Mouse (Mus musculus): ENCODE results near the gene Haus3. TPM values are rescaled to one million over a fixed set of nuclear protein-coding genes. Genes with fewer than 3 reads are reported as not detected.

The Haus3 gene
- polyA plus RNA-seq, 1 experiment from 2014 or later: 57.0 TPM

GRCm38 (mm10) chr5:34174550-34175402 is 5.4 kb upstream of the Haus3 start:
- ATAC-seq (ENCODE audit: insufficient number of reproducible peaks, low FRiP score, low TSS enrichment, low read depth) (no peak), DNase-seq (ENCODE audit: low spot score) (peak; percentile 7)
- no peak overlapping the region for H3K4me3 ChIP-seq (ENCODE audit: low read depth, low read length)
- H3K9me3 ChIP-seq (ENCODE audit: control insufficient read depth, low read length): no peaks in the 10 kb centered on the region
- no peak overlapping the region for H3K27ac ChIP-seq (replicated peaks; ENCODE audit: low read depth, low read length)
- H3K4me2 ChIP-seq (ENCODE audit: low read depth, severe bottlenecking): no peak overlapping the region
- H3K4me1 ChIP-seq (ENCODE audit: control insufficient read depth, insufficient read depth, low read length): no peaks in the 10 kb centered on the region
- no peaks in the 10 kb centered on the region for H3K27me3 ChIP-seq (ENCODE audit: control insufficient read depth, insufficient read depth, low read length)
- H3K9ac ChIP-seq (ENCODE audit: low read length): no peak overlapping the region
- H3K36me3 ChIP-seq (ENCODE audit: control insufficient read depth, insufficient read depth, low read length): peaks cover 7% of the 10 kb centered on the region
- WGBS: 73% methylated on average over 5 of the region's 5 CpGs

DNA sequence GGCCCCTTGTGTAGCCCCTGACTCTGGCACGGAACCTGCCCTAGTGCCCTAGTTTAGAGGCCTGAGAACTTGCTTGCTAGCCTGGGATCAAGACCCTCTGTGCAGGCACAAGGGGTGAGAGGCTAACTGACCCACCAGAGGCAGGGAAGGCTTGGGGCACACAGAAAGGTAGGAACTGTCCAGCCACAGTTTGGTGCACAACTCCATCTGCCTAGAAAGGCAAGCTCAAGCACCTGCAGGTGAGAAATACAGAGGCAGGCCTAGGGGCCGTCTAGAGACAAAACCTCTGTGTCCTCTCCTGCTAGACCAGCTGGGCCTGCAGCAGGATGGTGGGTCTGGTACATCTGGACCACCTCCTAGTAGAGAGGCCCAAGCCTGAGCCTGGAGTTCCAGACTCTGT is 4.7 kb upstream of the Haus3 start:
- H3K9me3 ChIP-seq (ENCODE audit: control insufficient read depth, low read length): no peaks in the 10 kb centered on the region
- H3K36me3 ChIP-seq (ENCODE audit: control insufficient read depth, insufficient read depth, low read length): peaks cover 7% of the 10 kb centered on the region
- no peak overlapping the region for H3K4me3 ChIP-seq (ENCODE audit: low read depth, low read length)
- no peaks in the 10 kb centered on the region for H3K27me3 ChIP-seq (ENCODE audit: control insufficient read depth, insufficient read depth, low read length)
- H3K9ac ChIP-seq (ENCODE audit: low read length): no peak overlapping the region
- 76% methylated on average over 2 of the region's 2 CpGs for WGBS
- no peak overlapping the region for H3K4me2 ChIP-seq (ENCODE audit: low read depth, severe bottlenecking)
- no peaks in the 10 kb centered on the region for H3K4me1 ChIP-seq (ENCODE audit: control insufficient read depth, insufficient read depth, low read length)
- ATAC-seq (ENCODE audit: insufficient number of reproducible peaks, low FRiP score, low TSS enrichment, low read depth) (no peak), DNase-seq (ENCODE audit: low spot score) (peak; percentile 17)
- H3K27ac ChIP-seq (replicated peaks; ENCODE audit: low read depth, low read length): no peak overlapping the region

- Histone ChIP-seq H3K4me1 (ENCODE audit: control insufficient read depth, insufficient read depth, low read length) (peaks cover 4% of the 10 kb centered on the region; the same call in 1 of the 2 replicates), H3K4me3 (ENCODE audit: low read depth, low read length) (no peak overlapping the region), H3K27ac (replicated peaks; ENCODE audit: low read depth, low read length) (no peak overlapping the region), H3K27me3 (ENCODE audit: control insufficient read depth, insufficient read depth, low read length) (no peaks in the 10 kb centered on the region), H3K9me3 (ENCODE audit: control insufficient read depth, low read length) (no peaks in the 10 kb centered on the region), H3K4me2 (ENCODE audit: low read depth, severe bottlenecking) (no peak overlapping the region), H3K36me3 (ENCODE audit: control insufficient read depth, insufficient read depth, low read length) (no peaks in the 10 kb centered on the region), H3K9ac (ENCODE audit: low read length) (no peak overlapping the region)
- DNase-seq (ENCODE audit: low spot score): no peak
- ATAC-seq (ENCODE audit: insufficient number of reproducible peaks, low FRiP score, low TSS enrichment, low read depth): no peak
- 86% methylated on average over 4 of the region's 4 CpGs for WGBS
Measured at GRCm38 (mm10) chr5:34170726-34171125, 1.4 kb upstream of the Haus3 start.

DNA sequence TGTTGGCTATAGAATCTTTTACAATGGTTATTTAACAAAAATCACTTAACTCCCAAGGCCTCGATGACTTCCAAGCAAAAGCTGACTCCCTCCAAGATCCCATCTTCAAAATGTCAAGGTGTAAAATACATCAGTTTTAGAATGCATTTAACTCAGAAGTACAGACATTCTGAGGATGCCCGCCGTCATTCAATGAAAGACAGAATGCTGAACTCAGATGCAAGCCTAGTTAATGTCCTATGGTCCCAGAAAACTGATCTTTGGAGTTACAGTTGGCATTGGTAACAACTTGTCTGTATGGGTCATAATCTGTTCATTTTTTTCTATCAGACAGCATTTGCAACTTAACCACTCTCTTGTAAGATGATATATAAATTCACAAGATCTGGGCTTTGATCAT is 627 bp upstream of the Haus3 start:
- H3K9me3 ChIP-seq (ENCODE audit: control insufficient read depth, low read length): no peaks in the 10 kb centered on the region
- peaks cover 4% of the 10 kb centered on the region; the same call in 1 of the 2 replicates for H3K4me1 ChIP-seq (ENCODE audit: control insufficient read depth, insufficient read depth, low read length)
- ATAC-seq (ENCODE audit: insufficient number of reproducible peaks, low FRiP score, low TSS enrichment, low read depth) (no peak), DNase-seq (ENCODE audit: low spot score) (no peak)
- peak overlapping the region; percentile 12; the same call in 1 of the 2 replicates for H3K9ac ChIP-seq (ENCODE audit: low read length)
- H3K27me3 ChIP-seq (ENCODE audit: control insufficient read depth, insufficient read depth, low read length): no peaks in the 10 kb centered on the region
- H3K27ac ChIP-seq (replicated peaks; ENCODE audit: low read depth, low read length): peak overlapping the region; percentile 83
- H3K36me3 ChIP-seq (ENCODE audit: control insufficient read depth, insufficient read depth, low read length): no peaks in the 10 kb centered on the region
- H3K4me2 ChIP-seq (ENCODE audit: low read depth, severe bottlenecking): peak overlapping the region; percentile 39; the same call in 1 of the 2 replicates
- 83% methylated on average over 3 of the region's 3 CpGs for WGBS
- H3K4me3 ChIP-seq (ENCODE audit: low read depth, low read length): 0 out of 2 replicates have a peak overlapping the region, but pooled peaks have one; percentile 64

DNA sequence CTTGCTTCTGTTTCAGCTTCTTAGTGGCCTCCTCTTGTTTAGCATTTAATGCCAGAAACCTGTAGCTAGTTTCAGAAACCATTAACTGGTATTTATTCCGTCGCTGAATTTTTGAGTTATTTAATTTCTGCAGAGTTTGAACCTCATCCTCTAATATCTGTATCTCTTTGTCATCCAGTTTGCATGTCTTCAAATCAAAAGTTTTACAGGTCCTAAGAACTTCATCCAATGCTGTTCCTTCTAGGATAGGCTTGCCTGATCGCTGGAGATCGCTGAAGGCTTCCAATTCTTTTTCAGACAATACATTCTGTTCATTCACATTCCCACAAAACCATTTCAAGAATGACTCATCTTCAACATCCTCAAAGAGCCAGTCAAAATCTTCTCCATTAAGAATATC is 1.5 kb downstream of the Haus3 start:
- Histone ChIP-seq H3K4me2 (ENCODE audit: low read depth, severe bottlenecking) (peak overlapping the region; percentile 20; the same call in 1 of the 2 replicates), H3K4me3 (ENCODE audit: low read depth, low read length) (no peak overlapping the region)

DNA sequence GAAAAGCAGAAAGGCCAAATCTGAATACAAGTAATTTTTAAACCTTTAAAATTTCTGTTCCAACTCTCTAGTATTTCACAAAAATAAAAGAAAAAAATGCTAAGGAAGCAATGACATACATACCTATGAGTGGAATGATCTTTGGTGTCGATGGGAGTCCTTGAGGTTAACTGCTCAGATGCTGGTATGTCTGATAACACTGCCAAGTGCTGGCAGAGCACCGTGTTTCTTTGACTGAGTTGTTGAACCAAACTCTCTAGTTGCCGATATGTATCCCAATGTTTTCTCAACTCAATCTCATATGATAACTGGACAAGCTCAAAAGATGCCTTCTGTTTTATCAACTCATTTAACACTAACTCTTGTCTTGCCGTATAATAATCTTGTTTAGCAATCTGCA is 3.5 kb downstream of the Haus3 start:
- 90% methylated on average over 4 of the region's 4 CpGs for WGBS
- Histone ChIP-seq H3K4me2 (ENCODE audit: low read depth, severe bottlenecking) (no peak overlapping the region; the same call in 1 of the 2 replicates), H3K9me3 (ENCODE audit: control insufficient read depth, low read length) (no peaks in the 10 kb centered on the region), H3K36me3 (ENCODE audit: control insufficient read depth, insufficient read depth, low read length) (peaks cover 2% of the 10 kb centered on the region), H3K27me3 (ENCODE audit: control insufficient read depth, insufficient read depth, low read length) (no peaks in the 10 kb centered on the region), H3K27ac (replicated peaks; ENCODE audit: low read depth, low read length) (no peak overlapping the region), H3K9ac (ENCODE audit: low read length) (no peak overlapping the region), H3K4me1 (ENCODE audit: control insufficient read depth, insufficient read depth, low read length) (peaks cover 4% of the 10 kb centered on the region; the same call in 1 of the 2 replicates), H3K4me3 (ENCODE audit: low read depth, low read length) (no peak overlapping the region)
- DNase-seq (ENCODE audit: low spot score) (no peak), ATAC-seq (ENCODE audit: insufficient number of reproducible peaks, low FRiP score, low TSS enrichment, low read depth) (no peak)

More for the DNA sequence above, 1.5 kb downstream of the Haus3 start:
- ATAC-seq (ENCODE audit: insufficient number of reproducible peaks, low FRiP score, low TSS enrichment, low read depth) (no peak), DNase-seq (ENCODE audit: low spot score) (no peak)
- WGBS: 87% methylated on average over 4 of the region's 4 CpGs
- Histone ChIP-seq H3K27me3 (ENCODE audit: control insufficient read depth, insufficient read depth, low read length) (no peaks in the 10 kb centered on the region), H3K36me3 (ENCODE audit: control insufficient read depth, insufficient read depth, low read length) (peaks cover 2% of the 10 kb centered on the region), H3K9me3 (ENCODE audit: control insufficient read depth, low read length) (no peaks in the 10 kb centered on the region), H3K4me1 (ENCODE audit: control insufficient read depth, insufficient read depth, low read length) (peaks cover 4% of the 10 kb centered on the region; the same call in 1 of the 2 replicates), H3K9ac (ENCODE audit: low read length) (no peak overlapping the region), H3K27ac (replicated peaks; ENCODE audit: low read depth, low read length) (no peak overlapping the region)

DNA sequence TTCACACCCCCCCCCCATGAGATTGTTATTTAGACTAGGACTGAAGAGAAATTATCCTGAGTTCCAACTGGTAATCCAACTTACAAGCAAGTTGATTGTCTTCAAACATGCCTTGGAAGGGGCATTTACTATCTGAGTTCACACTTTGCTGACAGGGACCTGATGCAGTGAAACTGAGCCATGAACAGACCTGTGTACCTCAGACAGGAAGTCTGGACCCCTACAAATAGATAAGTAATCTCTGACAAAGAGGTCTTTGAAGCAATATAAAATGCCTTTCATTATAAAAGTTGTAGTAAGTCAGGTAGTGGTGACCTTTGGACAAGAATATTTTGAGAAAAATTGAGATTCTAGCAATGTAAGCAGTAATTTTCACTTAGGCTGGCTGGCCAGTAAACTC is 20.9 kb downstream of the Haus3 start:
- Histone ChIP-seq H3K4me2 (ENCODE audit: low read depth, severe bottlenecking) (no peak overlapping the region), H3K9ac (ENCODE audit: low read length) (no peak overlapping the region), H3K9me3 (ENCODE audit: control insufficient read depth, low read length) (no peaks in the 10 kb centered on the region), H3K4me1 (ENCODE audit: control insufficient read depth, insufficient read depth, low read length) (no peaks in the 10 kb centered on the region), H3K27me3 (ENCODE audit: control insufficient read depth, insufficient read depth, low read length) (no peaks in the 10 kb centered on the region), H3K4me3 (ENCODE audit: low read depth, low read length) (no peak overlapping the region), H3K36me3 (ENCODE audit: control insufficient read depth, insufficient read depth, low read length) (no peaks in the 10 kb centered on the region), H3K27ac (replicated peaks; ENCODE audit: low read depth, low read length) (no peak overlapping the region)
- ATAC-seq (ENCODE audit: insufficient number of reproducible peaks, low FRiP score, low TSS enrichment, low read depth) (no peak), DNase-seq (ENCODE audit: low spot score) (no peak)

DNA sequence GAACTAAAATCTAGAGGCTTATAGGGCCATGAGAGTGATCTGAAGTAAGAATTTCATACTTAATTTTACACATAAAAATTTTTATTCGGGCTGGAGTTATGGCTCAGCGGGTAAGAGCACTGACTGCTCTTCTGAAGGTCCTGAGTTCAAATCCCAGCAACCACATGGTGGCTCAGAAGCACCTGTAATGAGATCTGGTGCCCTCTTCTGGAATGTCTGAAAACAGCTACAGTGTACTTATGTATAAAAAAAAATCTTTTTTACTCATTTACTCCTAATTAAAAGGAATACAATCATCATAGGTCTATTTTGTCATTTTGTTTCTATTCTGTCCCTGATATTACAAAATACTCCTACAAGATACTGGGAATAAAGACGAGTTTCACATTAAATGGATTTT is 21.8 kb downstream of the Haus3 start:
- DNase-seq (ENCODE audit: low spot score) (no peak), ATAC-seq (ENCODE audit: insufficient number of reproducible peaks, low FRiP score, low TSS enrichment, low read depth) (no peak)
- Histone ChIP-seq H3K4me2 (ENCODE audit: low read depth, severe bottlenecking) (no peak overlapping the region), H3K4me3 (ENCODE audit: low read depth, low read length) (no peak overlapping the region), H3K9me3 (ENCODE audit: control insufficient read depth, low read length) (no peaks in the 10 kb centered on the region), H3K27ac (replicated peaks; ENCODE audit: low read depth, low read length) (no peak overlapping the region), H3K4me1 (ENCODE audit: control insufficient read depth, insufficient read depth, low read length) (no peaks in the 10 kb centered on the region), H3K27me3 (ENCODE audit: control insufficient read depth, insufficient read depth, low read length) (no peaks in the 10 kb centered on the region), H3K36me3 (ENCODE audit: control insufficient read depth, insufficient read depth, low read length) (no peaks in the 10 kb centered on the region), H3K9ac (ENCODE audit: low read length) (no peak overlapping the region)
- WGBS: 92% methylated on average over 3 of the region's 3 CpGs
